Mouse (Mus musculus): Measurements from ENCODE around the gene Lrmp. TPM values are rescaled to one million over a fixed set of nuclear protein-coding genes. Genes with fewer than 3 reads are reported as not detected.

The Lrmp gene
- polyA plus RNA-seq, 1 experiment: 1.6 TPM

DNA sequence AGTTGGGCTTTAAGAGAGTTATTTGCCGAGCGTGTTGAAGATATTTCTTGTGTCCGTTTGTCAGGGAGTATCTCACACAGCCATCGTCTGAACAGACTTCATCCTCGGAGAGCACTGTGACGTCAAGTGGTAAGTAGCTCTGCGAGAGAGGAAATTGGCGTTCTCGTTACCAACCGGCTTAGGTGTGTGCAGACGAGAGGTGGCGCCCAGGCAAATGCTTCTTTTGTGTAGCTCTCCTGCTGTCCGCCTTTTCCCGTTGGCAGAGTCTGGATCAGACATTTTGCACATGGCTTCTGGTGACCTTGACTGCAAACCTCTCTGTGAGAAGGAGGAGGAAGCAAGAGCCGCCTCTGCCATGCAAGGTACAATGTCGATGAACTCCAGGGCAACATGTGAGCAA is 32.3 kb downstream of the Lrmp start:
- Histone ChIP-seq H3K4me3 (ENCODE audit: insufficient read depth, low read length) (no peak overlapping the region), H3K27ac (ENCODE audit: insufficient read depth, low read length) (no peak overlapping the region), H3K4me1 (ENCODE audit: control insufficient read depth, insufficient read depth, low read length) (no peaks in the 10 kb centered on the region)
- TF ChIP-seq POLR2A (IDR thresholded peaks at IDR 0.05; ENCODE audit: extremely low read depth, insufficient read depth, low read length): no peak
- TF ChIP-seq CTCF (IDR thresholded peaks at IDR 0.05; ENCODE audit: extremely low read depth, insufficient read depth, low read length): no peak

DNA sequence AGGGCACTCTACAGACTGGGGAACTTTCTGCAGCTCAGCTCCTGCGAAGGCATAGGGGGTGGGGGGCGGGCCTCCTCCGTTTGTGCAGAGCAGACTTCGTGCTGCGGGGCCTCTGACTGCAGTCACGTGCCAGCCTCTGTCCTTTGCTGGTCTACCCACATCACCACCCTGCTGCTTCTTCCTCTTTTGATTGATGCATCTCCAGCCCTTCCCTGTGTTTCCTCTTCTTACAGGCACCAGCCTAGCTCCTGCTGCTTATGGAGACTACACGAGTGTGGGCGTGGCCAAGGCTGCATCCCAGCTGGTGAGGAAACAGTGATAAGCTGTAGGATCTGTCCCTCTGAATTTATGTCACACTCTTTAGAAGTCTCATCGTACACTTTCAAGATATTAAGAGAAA is 33.6 kb downstream of the Lrmp start:
- H3K27ac ChIP-seq (ENCODE audit: insufficient read depth, low read length): no peak overlapping the region
- no peaks in the 10 kb centered on the region for H3K4me1 ChIP-seq (ENCODE audit: control insufficient read depth, insufficient read depth, low read length)
- H3K4me3 ChIP-seq (ENCODE audit: insufficient read depth, low read length): no peak overlapping the region
- TF ChIP-seq CTCF (IDR thresholded peaks at IDR 0.05; ENCODE audit: extremely low read depth, insufficient read depth, low read length) (no peak), POLR2A (IDR thresholded peaks at IDR 0.05; ENCODE audit: extremely low read depth, insufficient read depth, low read length) (no peak)

DNA sequence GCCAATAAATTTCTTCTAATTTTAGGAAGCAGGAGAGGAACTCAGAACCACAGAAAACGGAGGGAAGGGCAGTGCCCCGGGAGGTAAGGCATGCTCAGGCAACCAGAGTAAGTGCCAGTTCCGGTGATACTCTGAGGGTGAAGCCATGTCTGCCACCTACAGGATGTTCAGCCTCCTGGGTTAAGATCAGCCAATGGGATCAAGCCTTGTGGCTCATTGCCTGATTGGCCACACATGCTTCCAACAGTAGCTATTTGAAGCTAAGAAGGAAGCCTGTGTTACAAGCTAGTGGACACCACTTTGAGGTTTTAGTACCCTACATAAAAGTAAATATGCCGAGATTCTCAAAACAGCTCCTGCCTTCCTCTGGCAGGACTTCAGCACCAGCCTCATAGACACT is 43.2 kb downstream of the Lrmp start:
- Histone ChIP-seq H3K27ac (ENCODE audit: insufficient read depth, low read length) (no peak overlapping the region), H3K4me3 (ENCODE audit: insufficient read depth, low read length) (no peak overlapping the region), H3K4me1 (ENCODE audit: control insufficient read depth, insufficient read depth, low read length) (no peaks in the 10 kb centered on the region)
- TF ChIP-seq POLR2A (IDR thresholded peaks at IDR 0.05; ENCODE audit: extremely low read depth, insufficient read depth, low read length): no peak
- no peak for TF ChIP-seq CTCF (IDR thresholded peaks at IDR 0.05; ENCODE audit: extremely low read depth, insufficient read depth, low read length)

DNA sequence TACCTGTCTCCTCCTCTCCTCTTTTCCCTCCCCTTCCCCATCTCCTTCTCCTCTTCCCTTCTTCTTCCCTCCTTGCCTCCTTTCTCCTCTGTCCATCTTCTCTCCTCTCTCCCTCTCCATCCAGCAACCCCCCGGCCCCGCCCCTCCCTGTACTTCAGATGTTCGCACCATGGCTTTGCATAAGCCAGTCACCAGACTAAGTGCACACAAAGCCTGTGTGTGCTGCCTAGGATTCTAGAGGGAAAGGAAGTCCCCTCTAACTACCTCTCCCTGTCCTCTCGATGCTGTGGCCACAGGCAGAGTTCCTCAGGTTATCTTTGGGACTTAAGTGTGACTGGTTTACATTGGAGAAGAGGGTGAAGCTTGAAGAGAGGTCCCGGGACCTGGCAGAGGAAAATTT is 45.1 kb downstream of the Lrmp start:
- no peak for TF ChIP-seq POLR2A (IDR thresholded peaks at IDR 0.05; ENCODE audit: extremely low read depth, insufficient read depth, low read length)
- no peak for TF ChIP-seq CTCF (IDR thresholded peaks at IDR 0.05; ENCODE audit: extremely low read depth, insufficient read depth, low read length)

DNA sequence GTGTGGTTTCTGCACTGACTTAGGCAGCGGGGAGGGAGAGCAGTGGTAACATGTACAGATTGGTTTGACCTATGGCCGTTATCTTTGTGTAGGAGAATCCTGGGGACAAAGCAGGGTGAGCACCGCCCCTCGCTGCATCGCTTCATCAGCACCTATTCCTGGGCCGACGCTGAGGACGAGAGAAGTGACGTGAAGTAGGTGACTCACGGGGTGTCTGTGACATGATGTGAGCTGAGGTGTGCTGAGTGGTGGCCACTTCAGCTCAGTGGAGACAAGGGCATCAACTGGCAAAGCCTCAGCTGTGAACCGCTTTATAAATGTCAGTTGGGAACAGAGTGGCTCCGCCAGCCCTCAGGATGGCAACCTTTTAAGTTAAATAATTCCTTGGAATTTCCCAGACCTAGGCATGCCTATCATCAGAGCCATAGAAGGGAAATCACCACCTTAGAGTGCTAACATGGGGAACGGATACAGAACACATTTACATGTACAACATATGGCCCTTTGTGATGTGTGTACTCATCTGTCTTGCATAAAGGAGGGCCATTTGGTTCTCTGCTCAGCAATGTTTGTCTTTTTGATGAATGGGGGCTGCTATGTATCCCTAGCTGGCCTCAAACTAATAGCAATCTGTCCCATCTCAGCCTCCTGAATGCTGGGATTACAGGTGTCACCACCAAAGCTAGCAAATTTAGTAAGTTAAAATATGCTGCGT is 56.6 kb downstream of the Lrmp start:
- Histone ChIP-seq H3K27ac (ENCODE audit: insufficient read depth, low read length) (no peak overlapping the region), H3K4me3 (ENCODE audit: insufficient read depth, low read length) (no peak overlapping the region), H3K4me1 (ENCODE audit: control insufficient read depth, insufficient read depth, low read length) (no peaks in the 10 kb centered on the region)
- TF ChIP-seq POLR2A (IDR thresholded peaks at IDR 0.05; ENCODE audit: extremely low read depth, insufficient read depth, low read length) (no peak), CTCF (IDR thresholded peaks at IDR 0.05; ENCODE audit: extremely low read depth, insufficient read depth, low read length) (no peak)

More for the DNA sequence above, 45.1 kb downstream of the Lrmp start:
- no peaks in the 10 kb centered on the region for H3K4me1 ChIP-seq (ENCODE audit: control insufficient read depth, insufficient read depth, low read length)
- no peak overlapping the region for H3K27ac ChIP-seq (ENCODE audit: insufficient read depth, low read length)
- H3K4me3 ChIP-seq (ENCODE audit: insufficient read depth, low read length): no peak overlapping the region

GRCm38 (mm10) chr6:145173781-145174191 is 58.3 kb downstream of the Lrmp start:
- no peak for TF ChIP-seq CTCF (IDR thresholded peaks at IDR 0.05; ENCODE audit: extremely low read depth, insufficient read depth, low read length)
- TF ChIP-seq POLR2A (IDR thresholded peaks at IDR 0.05; ENCODE audit: extremely low read depth, insufficient read depth, low read length): no peak
- Histone ChIP-seq H3K4me1 (ENCODE audit: control insufficient read depth, insufficient read depth, low read length) (no peaks in the 10 kb centered on the region), H3K4me3 (ENCODE audit: insufficient read depth, low read length) (no peak overlapping the region), H3K27ac (ENCODE audit: insufficient read depth, low read length) (no peak overlapping the region)

DNA sequence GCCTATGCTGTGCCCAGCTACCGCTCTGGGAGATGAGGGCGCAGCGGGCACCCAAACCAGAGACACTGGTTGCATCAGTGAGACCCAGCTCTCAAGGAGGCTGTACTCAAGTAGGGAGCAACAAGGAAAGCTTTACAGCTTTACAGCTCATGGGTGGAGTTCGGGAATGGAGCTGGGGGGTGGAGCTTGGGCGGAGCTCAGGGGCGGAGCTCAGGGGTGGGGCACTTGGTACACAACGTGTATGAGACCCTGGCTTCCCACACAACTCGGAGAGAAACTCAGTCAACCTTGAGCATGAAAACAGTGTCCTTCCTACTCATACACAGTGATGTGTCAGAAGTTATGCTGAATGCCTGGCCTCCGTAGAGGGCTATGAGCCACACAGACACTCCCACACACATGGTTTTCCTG is 60.1 kb downstream of the Lrmp start:
- no peaks in the 10 kb centered on the region for H3K4me1 ChIP-seq (ENCODE audit: control insufficient read depth, insufficient read depth, low read length)
- no peak for TF ChIP-seq CTCF (IDR thresholded peaks at IDR 0.05; ENCODE audit: extremely low read depth, insufficient read depth, low read length)
- TF ChIP-seq POLR2A (IDR thresholded peaks at IDR 0.05; ENCODE audit: extremely low read depth, insufficient read depth, low read length): no peak
- no peak overlapping the region for H3K27ac ChIP-seq (ENCODE audit: insufficient read depth, low read length)
- no peak overlapping the region for H3K4me3 ChIP-seq (ENCODE audit: insufficient read depth, low read length)

DNA sequence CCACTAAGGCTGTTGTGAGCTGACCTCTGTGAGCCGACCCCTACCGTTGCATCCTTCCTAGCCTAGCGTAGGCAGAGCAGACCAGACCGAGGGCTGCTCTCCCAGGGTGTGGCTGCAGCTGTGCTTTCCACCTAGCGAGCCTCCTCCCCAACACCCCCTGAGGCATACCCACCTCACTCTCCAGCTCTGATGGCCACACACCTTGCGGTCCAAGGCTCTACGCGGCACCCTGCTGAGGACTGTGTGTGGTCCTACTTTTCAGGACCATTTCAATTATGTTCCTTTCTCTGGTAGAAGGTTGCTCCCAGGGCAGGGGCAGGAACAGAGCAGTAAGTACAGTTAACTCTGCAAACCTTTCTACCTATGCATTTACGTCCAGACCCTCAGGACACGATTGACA is 61.0 kb downstream of the Lrmp start:
- Histone ChIP-seq H3K27ac (ENCODE audit: insufficient read depth, low read length) (no peak overlapping the region), H3K4me1 (ENCODE audit: control insufficient read depth, insufficient read depth, low read length) (no peaks in the 10 kb centered on the region), H3K4me3 (ENCODE audit: insufficient read depth, low read length) (no peak overlapping the region)
- TF ChIP-seq CTCF (IDR thresholded peaks at IDR 0.05; ENCODE audit: extremely low read depth, insufficient read depth, low read length) (no peak), POLR2A (IDR thresholded peaks at IDR 0.05; ENCODE audit: extremely low read depth, insufficient read depth, low read length) (no peak)

GRCm38 (mm10) chr6:145179665-145180064 is 64.2 kb downstream of the Lrmp start:
- TF ChIP-seq CTCF (IDR thresholded peaks at IDR 0.05; ENCODE audit: extremely low read depth, insufficient read depth, low read length) (peak; percentile 68), POLR2A (IDR thresholded peaks at IDR 0.05; ENCODE audit: extremely low read depth, insufficient read depth, low read length) (no peak)
- no peak overlapping the region for H3K4me3 ChIP-seq (ENCODE audit: insufficient read depth, low read length)
- H3K27ac ChIP-seq (ENCODE audit: insufficient read depth, low read length): no peak overlapping the region
- no peaks in the 10 kb centered on the region for H3K4me1 ChIP-seq (ENCODE audit: control insufficient read depth, insufficient read depth, low read length)

- Histone ChIP-seq H3K27ac (ENCODE audit: insufficient read depth, low read length) (no peak overlapping the region), H3K4me3 (ENCODE audit: insufficient read depth, low read length) (no peak overlapping the region), H3K4me1 (ENCODE audit: control insufficient read depth, insufficient read depth, low read length) (no peaks in the 10 kb centered on the region)
- TF ChIP-seq CTCF (IDR thresholded peaks at IDR 0.05; ENCODE audit: extremely low read depth, insufficient read depth, low read length): no peak
These were observed 66.6 kb downstream of the Lrmp start for GRCm38 (mm10) chr6:145182044-145182443.
